Mouse (Mus musculus): ENCODE data around the gene Nhsl1.

Gene Nhsl1

DNA sequence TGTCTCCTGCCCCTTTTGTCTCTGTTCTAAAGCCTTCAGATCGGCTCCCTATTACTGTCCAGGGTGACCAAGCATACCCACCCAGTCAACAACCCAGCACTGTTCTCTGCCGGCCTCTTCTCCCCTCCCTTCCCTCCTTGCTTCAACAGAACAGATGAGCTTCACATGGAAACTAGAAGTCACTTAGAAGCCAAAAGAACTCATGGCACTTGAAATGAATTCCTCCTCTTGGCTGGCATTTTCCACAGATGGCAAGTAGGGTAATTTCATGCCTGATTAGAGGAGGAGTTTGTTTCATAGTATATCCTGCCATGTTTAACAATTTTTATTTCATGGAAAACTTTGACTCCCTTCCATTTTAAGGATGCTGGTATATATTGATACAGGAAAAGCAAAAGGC lies 85.2 kb downstream of the Nhsl1 start:
- no peak for DNase-seq

GRCm38 (mm10) chr10:18404679-18405078 lies 85.9 kb downstream of the Nhsl1 start:
- DNase-seq = no peak

DNA sequence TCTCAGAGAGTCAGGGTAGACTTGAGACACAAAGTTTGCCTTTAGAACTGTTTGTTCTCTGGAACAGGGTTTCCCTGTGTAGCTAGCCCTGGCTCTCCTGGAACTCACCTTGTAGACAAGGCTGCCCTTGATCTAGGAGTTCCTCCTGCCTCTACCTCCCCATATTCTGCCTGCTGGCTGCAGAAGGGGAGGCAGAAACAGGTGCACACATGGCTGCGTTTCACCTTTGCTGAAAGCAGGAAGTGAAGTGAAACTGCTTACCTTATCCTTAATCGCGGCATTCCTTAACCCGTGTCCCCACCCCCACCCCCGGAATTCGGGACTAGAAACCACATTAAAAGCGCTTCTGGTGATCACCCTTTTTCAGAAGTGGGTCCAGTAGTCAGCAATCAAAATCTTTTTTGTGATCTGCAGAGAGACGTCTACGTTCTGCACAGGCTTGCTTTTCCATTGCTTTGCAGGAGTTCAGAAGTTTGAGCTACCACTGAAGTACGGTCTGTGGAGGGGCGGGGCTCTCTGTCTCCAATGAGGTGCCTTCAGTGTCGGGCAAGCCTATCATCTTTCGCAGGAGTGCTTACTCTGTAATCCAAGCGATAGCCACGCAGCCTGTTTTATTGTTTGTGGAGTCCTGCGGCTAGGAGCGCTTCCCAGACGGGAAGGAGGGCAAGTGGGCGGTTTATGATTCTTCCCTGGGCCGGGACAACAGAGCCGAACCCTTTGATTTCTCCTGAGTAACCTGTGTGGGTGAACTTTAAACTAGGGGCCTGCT lies 88.5 kb downstream of the Nhsl1 start:
- DNase-seq = peak; percentile 86

GRCm38 (mm10) chr10:18408128-18408527 lies 89.3 kb downstream of the Nhsl1 start:
- no peak for DNase-seq

GRCm38 (mm10) chr10:18408635-18409034 lies 89.8 kb downstream of the Nhsl1 start:
- DNase-seq = no peak

GRCm38 (mm10) chr10:18409068-18409467 lies 90.3 kb downstream of the Nhsl1 start:
- DNase-seq = no peak

DNA sequence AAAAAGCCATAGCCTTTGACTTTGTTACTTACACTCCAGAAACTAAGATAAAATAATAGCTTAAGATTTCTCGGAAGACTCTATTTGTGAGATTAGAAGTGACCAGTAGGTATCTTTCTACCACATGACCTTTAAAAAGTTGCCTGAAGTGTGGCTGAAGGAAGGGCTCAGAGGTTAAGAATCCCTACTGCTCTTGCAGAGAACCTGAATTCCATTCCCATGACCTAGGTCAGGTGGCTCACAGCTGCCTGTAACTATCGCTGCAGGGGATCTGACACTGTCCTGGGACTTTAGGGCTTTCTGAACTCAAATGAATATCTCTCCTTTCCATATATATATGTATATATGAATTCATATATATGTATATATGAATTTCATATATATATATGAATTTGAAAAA lies 92.5 kb downstream of the Nhsl1 start:
- DNase-seq = no peak

- DNase-seq = no peak
Measured at GRCm38 (mm10) chr10:18415946-18416345, 97.2 kb downstream of the Nhsl1 start.

GRCm38 (mm10) chr10:18418160-18418559 lies 99.4 kb downstream of the Nhsl1 start:
- DNase-seq = no peak

GRCm38 (mm10) chr10:18419508-18419907 lies 100.7 kb downstream of the Nhsl1 start:
- DNase-seq = no peak

GRCm38 (mm10) chr10:18420259-18421000 lies 101.6 kb downstream of the Nhsl1 start:
- no peak for DNase-seq

- no peak for DNase-seq
Measured at GRCm38 (mm10) chr10:18422968-18423367, 104.2 kb downstream of the Nhsl1 start.

DNA sequence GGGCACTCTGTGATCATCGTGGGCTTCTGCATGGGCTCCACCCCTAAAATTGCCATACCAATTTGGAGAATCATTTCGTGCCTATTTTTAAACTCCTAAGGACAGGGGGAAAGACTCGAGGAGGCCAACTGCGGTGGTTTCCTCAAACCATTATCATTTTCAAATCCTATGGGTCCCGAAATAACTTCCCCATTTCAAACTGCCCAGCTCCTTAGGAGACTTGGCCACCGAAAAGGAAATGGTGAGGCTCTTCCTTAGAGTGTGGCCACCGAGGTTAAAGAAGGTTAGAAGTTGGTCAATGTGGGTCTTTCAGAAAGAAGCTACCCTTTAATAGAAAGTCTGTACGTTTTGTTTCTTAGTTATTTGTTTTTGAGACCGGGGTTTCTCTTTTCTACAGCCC lies 104.8 kb downstream of the Nhsl1 start:
- DNase-seq = no peak

GRCm38 (mm10) chr10:18427866-18428265 lies 109.1 kb downstream of the Nhsl1 start:
- no peak for DNase-seq

GRCm38 (mm10) chr10:18429533-18429932 lies 110.7 kb downstream of the Nhsl1 start:
- peak; percentile 50 for DNase-seq

- DNase-seq = no peak
Measured at GRCm38 (mm10) chr10:18430141-18430540, 111.4 kb downstream of the Nhsl1 start.

GRCm38 (mm10) chr10:18430973-18431372 lies 112.2 kb downstream of the Nhsl1 start:
- DNase-seq = peak; percentile 71

- no peak for DNase-seq
Measured at GRCm38 (mm10) chr10:18431546-18431945, 112.8 kb downstream of the Nhsl1 start.

DNA sequence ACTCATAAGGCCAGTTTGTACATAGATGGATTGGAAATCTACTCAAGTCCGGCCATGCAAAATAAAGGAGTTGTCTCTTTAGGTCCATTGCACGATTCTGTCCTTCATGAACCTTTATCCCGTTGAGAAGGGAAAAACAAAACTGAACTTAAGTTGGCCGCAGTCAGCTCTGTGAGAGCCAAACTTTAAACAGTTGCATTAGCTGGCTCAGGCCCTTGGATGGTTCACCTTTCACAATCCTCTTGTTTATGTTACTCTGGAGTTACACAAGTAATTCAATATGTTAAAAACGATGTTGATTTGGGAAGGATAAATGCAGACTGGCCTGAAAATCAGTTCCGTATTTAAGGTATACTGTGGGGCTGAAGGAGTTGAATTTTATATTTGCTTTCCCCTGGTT lies 116.7 kb downstream of the Nhsl1 start:
- no peak for DNase-seq

DNA sequence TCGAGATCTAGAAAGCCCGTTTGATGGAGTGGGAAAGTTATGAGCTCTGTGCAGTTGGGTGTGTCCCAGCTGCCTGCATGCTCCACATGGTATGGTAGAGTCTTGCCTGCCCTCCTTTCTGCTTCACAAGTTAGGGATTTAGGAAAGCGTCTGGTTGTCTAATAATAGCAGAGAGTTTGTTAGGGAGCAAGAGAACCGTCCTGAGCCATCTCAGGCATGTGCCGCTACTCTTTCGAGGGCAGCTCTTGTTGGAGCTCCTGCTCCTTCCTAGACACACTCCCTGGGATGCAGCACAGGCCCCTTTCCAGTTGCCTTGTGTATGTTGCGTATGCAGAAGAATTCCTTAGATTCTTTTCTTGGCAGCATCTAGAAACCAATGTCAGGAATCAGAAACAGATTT lies 117.2 kb downstream of the Nhsl1 start:
- no peak for DNase-seq

DNA sequence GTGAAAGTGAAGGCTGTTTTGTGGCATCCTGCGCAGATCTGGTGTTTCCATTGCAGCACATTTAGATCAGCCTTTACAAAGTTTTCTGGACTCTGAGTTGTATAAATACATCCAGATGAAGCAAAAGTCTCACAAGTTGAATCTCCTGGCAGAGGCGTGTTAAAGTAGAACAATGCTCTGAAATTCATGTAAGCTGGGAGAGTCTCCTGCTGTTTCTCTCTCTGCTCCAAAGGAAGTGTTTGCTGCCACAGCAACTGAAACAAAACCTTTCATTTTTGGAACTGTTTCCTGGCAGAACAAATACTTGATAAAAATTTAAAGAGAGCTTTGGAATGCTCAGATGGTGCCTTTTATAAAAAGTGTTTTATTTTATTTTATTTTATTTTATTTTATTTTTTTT lies 118.8 kb downstream of the Nhsl1 start:
- DNase-seq = no peak

GRCm38 (mm10) chr10:18445603-18446358 lies 127.0 kb downstream of the Nhsl1 start:
- no peak for DNase-seq

- no peak for DNase-seq
Measured at GRCm38 (mm10) chr10:18446359-18446820, 127.6 kb downstream of the Nhsl1 start.

DNA sequence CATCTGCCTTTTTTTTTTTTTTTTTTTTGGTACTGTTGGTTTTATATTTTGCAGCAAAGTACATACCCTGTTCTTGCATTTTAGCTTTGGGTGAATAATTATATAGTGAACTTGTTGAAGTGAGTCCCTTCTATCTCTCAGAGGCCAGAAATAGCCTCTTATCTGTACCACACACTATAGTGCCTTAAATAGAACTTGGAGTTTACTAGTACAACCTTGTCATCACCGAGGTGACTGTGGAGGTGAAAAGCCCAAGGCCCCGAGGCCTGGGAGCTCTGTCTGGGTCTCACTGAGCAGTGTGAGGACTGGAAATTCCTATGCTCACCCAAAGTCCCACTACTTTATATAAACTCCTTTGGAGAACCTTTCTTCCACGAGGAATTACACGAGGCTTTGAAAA lies 128.5 kb downstream of the Nhsl1 start:
- DNase-seq = no peak

All from thymus, postnatal 4 days (tissue).